Mouse (Mus musculus) thymus, postnatal 14 days (tissue): ENCODE measurements around the gene Tcl1b4.
"Not testable (repeated sequence)": the region's sequence is repeated elsewhere in the genome, so short reads cannot be mapped to it uniquely, and the experiment has no call there.

Source experiments
- DNase-seq: peaks from one replicate; pipeline ENCODE4 v3.0.0; 2021

The Tcl1b4 gene

GRCm38 (mm10) chr12:105201657-105202056 is at the start of gene Tcl1b4:
Gene Tcl1b4 (plus strand): TSS chr12:105201957.
- DNase-seq, result not testable (repeated sequence)

GRCm38 (mm10) chr12:105155286-105155685 is 46.5 kb upstream of the Tcl1b4 start:
- not testable (repeated sequence) for DNase-seq

- DNase-seq, result no peak
Measured at GRCm38 (mm10) chr12:105158842-105159241, 42.9 kb upstream of the Tcl1b4 start.

DNA sequence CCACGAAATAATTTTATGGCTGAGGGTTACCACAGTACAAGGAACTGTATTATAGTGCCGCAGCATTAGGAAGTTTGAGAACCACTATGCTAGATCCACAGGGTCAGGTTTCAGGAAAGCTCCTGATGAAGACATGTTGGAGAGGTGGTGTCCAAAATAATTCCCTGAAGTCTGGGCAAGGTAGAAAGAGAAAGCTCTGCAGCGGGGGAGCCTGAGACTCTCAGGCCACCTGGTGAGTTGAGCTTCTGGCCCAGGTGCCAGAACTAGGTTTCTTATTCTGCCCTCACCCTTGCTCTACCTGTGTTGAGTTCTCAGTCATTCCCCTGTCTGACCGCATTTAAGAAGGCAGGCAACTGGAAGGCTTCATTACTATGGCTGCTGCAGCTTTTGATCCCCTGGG is 42.4 kb upstream of the Tcl1b4 start, which contains the start of gene Tcl1b1:
Gene Tcl1b1, plus strand, starts transcription at position 301 of the 400 bp plus-strand sequence.
- no peak for DNase-seq

GRCm38 (mm10) chr12:105166734-105167133 is 35.0 kb upstream of the Tcl1b4 start:
- DNase-seq, result no peak

DNA sequence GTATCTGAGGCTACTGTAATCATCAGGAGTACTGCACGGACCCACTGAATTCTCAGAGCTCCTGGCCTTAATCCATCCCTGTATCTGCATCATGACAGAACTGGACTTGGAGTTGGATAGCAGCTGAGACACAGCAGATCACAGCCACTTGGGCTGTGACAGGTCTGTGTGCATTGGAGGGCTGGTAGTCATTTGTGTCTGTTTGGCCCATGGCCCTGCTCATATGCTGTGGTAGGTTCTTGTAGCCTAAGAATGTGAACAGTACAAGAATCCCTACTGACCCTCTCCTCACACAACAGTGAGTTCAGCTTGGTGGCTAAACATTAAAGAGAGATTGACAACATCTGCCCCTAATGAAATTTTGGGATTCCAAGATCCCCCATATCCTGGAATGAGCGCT is 28.4 kb upstream of the Tcl1b4 start:
- DNase-seq, result no peak

- peak; percentile 69 for DNase-seq
Measured at GRCm38 (mm10) chr12:105174318-105174717, 27.4 kb upstream of the Tcl1b4 start.

- DNase-seq, result not testable (repeated sequence)
Measured at GRCm38 (mm10) chr12:105176044-105176443, 25.7 kb upstream of the Tcl1b4 start, which contains the start of gene Tcl1b5. Gene Tcl1b5 (plus strand): TSS chr12:105176344.

DNA sequence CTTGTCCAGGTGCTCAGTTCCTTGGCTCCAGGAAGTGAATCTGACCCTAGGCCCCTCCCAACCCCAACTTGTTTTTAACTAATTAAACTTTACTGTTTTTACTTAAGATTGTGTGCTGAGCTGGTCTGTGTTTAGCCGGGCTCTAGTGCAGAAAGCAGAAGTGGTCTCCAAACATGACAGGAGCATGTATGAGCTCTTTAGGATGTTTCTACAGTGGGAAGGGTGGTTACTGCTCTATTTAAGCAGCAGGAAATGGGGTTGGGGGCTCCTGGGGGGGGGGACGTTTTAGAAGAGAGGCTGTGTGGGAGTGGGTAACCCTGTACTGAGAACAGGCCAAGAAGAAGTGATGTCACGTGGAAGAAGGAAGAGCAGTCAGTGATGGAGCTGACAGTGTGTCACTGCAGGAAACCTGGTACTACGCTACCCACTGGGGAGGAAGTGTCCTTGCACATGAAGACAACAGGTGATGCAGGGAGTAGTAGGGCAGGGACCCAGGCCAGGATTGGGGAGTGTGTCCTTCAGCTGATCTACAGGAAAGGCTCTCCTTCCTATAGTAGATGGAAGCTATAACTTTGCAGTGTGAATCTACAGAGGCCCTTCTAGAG is 20.6 kb upstream of the Tcl1b4 start:
- not testable (repeated sequence) for DNase-seq

GRCm38 (mm10) chr12:105188980-105189379 is 12.8 kb upstream of the Tcl1b4 start:
- DNase-seq, result peak; percentile 18

GRCm38 (mm10) chr12:105190743-105191142 is 11.0 kb upstream of the Tcl1b4 start, which contains the start of gene Tcl1b3:
Gene Tcl1b3 (plus strand): TSS chr12:105191043.
- not testable (repeated sequence) for DNase-seq

DNA sequence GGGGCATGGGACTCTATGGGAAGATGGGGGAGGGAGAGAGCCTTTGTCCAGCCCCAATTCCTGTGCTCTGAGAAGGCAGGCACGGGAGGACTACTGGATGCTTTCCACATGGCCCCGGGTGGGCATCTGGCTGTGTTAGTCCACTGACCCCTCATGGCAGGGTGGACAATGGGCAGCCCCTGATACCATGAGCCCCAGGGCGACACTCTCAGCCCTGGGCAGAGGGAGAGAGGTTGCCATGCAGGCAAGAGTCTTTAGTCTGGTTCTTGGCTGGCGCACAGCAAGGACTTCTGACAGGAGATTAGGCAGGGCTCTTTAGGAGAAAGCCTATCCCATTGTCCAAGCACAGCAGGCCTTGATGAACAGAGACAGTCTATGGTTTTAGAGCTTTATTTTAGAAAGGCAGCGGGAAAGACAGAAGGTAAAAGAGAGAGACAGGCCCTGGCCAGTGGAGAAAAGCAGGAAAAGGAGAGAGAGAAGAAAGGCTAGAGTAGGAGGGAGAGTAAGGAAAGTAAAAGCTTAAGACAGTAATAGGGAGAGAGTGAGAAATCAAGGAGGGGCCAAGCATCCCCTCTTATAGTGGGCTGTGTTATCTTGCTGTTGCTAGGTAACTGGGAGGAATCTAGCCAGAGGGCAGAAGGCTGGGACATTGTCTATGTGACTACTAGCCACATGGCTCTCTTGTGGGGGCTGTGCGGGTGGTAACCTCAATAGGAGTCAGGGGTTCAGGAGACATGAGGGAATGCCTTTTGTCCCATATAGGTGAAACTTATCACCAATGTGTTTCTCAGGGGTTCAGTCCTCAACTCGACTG is 1.9 kb upstream of the Tcl1b4 start:
- not testable (repeated sequence) for DNase-seq

- no peak for DNase-seq
Measured at GRCm38 (mm10) chr12:105207071-105207470, 5.3 kb downstream of the Tcl1b4 start.

GRCm38 (mm10) chr12:105208441-105208840 is 6.7 kb downstream of the Tcl1b4 start:
- no peak for DNase-seq

DNA sequence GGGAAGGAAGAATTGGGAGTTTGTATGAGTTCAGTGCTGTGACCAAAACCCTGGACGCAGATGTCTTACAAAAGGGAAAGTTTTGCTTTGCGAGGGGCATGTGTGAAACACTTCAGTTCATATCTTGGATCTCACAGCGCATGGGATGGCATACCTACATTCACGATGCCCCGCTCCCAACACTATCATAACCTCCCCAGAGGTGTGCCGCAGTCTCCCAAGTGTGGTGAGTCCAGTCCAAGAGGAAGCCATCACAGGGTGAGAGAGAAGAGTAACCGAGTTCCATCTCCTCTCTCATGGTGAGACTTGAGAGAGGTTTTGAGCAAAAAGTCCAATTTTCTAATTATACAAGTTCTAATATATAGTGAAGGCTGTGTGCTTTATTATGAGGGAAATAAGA is 7.5 kb downstream of the Tcl1b4 start:
- DNase-seq, result no peak

- no peak for DNase-seq
Measured at GRCm38 (mm10) chr12:105217101-105217760, 15.5 kb downstream of the Tcl1b4 start.

DNA sequence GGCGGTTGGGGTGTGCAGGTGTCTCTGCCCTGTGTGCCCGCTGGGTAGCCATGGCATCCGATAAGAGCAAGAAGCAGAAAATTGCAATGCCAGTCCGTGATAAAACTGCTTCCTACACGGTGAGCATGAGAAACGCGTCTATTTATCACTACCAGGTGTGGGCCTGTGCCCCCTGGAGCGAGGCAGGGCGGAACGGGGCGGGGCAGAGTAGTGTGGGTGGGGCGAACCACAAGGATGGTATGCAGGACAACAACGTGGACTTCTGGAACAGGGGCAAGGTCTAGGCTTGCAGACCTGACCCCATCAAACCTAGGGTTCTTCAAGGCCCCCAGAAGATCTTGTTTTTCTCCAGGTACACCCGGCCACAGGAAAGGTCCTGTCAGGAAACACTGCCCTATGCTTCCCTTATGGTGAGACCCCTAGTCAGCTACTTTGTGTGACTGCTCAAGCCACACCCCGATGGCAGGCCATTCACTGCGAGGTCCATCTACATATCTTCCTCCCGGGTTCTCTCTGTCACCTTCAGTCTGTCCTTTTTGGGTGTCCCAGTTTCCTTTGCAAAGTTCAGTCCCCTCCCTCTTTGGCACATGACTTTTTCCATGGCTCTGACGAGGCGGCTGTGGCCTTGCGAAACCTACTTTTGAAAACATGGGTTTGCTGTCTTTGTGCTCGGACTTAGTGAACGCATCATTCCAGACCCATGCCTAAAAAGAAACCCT is 21.0 kb downstream of the Tcl1b4 start, which contains the start of gene Tcl1:
Gene Tcl1, minus strand, starts transcription at position 193 of the 719 bp plus-strand sequence.
- DNase-seq, result no peak

GRCm38 (mm10) chr12:105224621-105225320 is 23.0 kb downstream of the Tcl1b4 start:
- DNase-seq, result no peak

DNA sequence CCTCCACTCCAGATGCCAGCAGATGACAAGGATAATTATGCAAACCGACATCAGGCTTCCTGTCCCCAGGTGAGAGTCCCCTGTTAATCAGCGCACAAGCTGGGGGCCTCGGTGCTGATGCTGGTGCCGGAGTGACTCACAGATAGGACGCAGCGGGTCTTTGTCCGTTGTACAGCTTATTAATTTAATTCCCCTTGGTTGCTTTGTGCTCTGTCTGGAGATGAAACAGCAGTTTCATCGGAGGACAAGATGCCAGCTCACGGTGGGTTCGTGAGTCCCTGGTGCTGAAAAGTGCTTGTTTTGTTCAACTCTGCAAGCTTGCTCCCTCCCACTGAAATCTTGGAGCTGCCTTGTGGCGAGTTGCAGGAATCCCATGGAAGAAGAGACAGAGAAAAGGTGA is 32.6 kb downstream of the Tcl1b4 start:
- no peak for DNase-seq

DNA sequence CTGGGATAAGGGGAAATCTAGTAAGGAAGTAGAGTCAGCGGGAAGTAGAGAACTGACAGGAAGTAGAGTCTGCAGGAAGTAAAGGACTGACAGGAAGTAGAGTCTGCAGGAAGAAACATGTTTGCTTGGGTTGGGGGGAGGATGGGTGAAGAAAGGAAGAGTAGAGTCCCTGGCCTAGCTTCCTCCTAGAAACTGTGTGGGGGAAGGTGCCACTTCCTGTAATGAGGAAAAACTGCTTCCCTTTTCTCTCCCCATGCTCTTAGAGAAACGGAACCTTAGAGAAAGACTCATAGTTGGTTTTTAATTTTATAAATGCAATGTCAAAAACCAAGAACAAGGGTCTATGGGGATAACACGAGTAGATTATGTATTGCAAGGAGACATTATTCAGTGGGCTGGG is 33.3 kb downstream of the Tcl1b4 start:
- DNase-seq, result no peak

DNA sequence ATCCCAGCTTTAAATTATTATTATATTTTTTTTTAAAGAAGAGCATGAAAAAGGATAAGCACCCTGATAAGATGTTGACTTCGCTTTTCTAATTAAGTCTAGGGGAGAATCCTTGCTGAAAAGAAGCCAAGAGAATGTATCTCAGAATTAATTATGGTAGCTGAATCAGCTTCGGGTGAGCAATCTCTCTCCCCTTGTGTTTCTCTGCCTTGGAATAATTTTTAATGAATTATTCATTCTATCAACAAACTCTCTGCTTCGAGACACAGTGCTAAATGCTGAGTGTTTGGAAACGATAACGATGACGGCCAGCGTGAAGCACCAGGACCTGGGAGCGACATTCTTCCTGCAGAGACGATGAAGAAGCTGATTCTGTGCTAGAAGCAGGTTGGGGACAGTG is 37.3 kb downstream of the Tcl1b4 start:
- no peak for DNase-seq

GRCm38 (mm10) chr12:105248763-105249233 is 47.0 kb downstream of the Tcl1b4 start:
- no peak for DNase-seq
